Mouse (Mus musculus): Measurements from ENCODE around the gene Zbtb7b.

The Zbtb7b gene

GRCm38 (mm10) chr3:89418170-89418860, 23.7 kb upstream of the Zbtb7b start, which contains the start of the genes Cks1b and Shc1:
TSS of gene Cks1b (minus strand) at chr3:89418383.
TSS of gene Shc1 (plus strand) at chr3:89418443.
- DNase-seq: peak; percentile 97

DNA sequence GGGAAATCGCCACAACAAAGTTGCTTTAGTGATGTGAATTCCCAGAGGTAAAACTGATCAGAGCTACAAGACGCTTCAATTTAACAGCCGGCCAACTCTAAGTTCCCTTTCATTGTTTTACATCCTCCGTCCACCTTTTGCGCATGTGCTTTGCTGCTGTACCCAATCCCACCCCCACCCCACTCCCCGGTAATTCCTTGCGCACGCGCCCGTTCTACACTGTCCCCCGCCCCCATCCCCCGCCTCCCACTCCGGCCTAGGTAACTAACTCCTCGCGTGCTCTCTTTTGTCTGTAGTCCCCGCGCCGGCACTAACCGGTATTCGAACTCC, 23.2 kb upstream of the Zbtb7b start:
- DNase-seq: no peak

DNA sequence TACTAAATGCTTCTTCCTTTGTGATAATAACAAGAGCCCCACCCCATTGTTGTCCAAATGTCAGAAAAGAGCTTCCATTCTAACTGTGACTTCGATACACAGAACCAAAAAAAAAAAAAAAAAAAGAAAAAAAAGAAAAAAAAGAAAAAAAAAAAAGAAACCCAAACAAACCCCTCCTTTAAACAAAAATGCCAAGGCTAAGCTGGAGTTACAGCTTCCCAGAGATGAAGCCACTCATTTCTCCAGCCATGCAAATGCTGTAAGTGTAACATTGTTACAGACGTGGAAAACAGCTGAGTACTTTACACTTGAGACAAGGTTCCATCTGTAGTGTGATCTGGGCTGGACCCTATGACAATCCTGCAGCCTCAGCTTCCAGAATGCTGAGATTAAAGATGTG, 22.6 kb upstream of the Zbtb7b start:
- no peak for DNase-seq

DNA sequence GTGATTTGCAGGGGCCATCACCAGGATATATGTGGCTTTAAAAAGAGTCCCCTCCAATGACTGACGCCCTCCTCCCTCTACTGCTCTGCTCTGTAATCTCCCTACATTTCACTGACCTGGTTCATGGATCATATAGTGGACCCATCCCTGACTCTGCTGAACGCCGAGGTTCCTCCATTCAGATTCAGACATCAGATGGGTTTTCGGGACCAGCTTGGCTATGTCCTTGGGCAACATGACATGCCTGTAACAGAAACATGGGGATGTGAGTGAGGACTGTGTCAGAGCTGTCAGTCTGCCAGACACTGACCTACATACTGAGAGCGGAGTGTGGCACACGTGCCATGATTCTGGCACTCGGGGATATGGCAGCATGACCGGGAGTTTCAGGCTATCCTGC, 21.6 kb upstream of the Zbtb7b start:
- no peak for DNase-seq

DNA sequence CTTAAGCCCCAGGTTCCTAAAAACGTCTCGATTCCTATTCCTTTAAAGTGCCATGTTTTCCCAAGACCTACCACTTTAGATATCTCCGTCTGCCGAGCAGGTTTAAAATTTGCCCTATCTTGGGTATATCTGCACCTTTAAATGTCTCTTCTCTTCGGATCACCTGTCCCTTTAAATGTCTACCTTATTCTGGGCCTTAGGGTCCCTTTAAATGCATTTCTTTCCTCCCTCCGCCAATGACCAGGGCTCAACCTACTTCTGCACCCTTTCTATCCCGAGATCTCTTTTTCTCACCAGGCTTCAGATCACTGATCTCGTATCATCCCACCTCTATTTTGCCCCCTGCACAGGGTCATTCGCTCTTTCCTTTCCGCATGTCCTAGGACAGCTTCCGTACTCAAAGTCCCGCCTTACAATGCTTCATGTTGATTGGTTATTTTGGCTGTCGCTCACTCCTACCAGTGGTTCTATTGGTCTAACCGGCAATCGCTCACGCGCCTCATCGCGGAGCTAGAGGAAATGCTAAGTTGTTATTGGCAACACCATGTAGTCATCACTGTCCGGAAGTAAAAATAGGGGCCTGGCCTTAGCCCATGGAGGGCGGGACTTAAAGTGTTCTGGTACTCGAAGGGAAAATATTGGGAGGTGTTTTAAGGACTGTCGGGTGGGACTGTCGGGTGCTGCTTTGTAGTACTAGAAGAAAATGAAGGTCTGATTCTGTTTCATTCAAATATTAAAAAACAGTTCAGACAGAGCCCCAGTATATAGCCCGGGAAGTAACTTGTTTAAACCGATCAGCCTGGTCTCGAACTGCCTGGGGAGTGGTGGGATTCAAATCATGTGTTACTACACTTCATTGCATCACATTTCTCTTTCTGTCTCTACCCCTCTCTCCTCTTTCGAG, 17.2 kb upstream of the Zbtb7b start, which contains the start of gene Flad1:
Gene Flad1 (minus strand): TSS at position 381 of the 904 bp plus-strand sequence.
- peak; percentile 99 for DNase-seq

GRCm38 (mm10) chr3:89410864-89411263, 16.3 kb upstream of the Zbtb7b start:
- DNase-seq: no peak

DNA sequence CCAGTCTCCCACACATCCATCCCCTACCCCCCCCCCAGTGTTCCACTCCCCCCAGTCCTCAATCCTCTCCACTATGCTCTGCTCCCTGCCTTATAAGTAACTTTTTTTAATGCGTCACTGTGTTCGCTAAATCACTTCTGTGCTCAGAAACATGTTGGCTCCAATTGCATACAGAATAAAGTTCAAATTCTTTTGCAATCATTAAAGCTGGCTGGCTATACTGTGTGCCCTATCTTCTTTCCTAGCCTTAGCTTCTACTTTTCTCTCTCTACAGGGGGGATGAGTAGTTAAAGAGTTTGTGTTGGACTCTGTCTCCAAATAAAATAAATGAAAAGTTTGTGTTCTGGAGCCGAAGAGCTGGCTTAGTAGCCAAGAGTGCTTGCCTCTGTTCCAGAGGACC, 15.1 kb upstream of the Zbtb7b start:
- no peak for DNase-seq

DNA sequence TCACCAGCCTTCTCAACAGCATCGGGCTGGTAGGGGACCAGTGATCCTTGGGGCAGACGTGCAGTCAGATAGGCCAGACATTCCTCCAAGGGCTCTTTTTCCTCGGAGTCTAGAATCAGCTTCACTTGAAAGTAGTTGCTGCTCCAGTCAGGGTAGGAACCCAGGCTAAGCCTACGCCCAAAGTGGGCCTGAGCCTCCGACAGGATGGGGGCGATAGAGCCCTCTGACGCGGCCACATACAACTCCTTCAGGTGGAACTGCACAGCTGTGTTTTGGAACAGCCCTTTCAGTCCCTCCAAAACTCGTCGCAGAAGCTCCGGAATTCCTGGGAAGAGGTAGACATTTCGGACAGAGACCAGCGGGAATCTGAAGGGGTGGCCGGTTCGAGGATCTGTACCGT, 13.9 kb upstream of the Zbtb7b start:
- no peak for DNase-seq

GRCm38 (mm10) chr3:89406887-89407286, 12.3 kb upstream of the Zbtb7b start:
- DNase-seq: no peak

DNA sequence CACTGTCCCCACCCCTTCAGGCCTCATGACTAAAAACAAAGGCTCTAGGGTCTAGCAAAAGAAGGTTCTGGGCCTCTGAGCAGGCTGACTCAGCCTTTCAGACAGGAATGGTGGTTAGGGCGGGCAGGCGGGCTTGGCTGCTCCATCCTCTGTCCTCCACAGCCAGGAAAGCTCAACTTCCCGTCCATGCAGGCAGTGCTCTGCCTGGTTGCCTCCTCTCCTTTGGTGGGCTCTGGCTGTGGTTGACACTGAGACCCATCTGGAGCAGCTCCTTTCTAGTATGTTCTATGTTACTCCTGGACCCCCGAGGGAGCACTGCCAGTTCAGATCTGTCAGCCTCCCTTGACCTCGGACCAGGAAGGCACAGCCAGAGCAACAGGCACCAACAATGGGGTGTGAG, 8.1 kb upstream of the Zbtb7b start, which contains the start of gene Lenep:
Gene Lenep (minus strand): TSS at position 101 of the 400 bp plus-strand sequence.
- no peak for DNase-seq

GRCm38 (mm10) chr3:89401329-89401728, 6.8 kb upstream of the Zbtb7b start:
- no peak for DNase-seq

- no peak for DNase-seq
Observed at GRCm38 (mm10) chr3:89396654-89397005, 2.1 kb upstream of the Zbtb7b start.

DNA sequence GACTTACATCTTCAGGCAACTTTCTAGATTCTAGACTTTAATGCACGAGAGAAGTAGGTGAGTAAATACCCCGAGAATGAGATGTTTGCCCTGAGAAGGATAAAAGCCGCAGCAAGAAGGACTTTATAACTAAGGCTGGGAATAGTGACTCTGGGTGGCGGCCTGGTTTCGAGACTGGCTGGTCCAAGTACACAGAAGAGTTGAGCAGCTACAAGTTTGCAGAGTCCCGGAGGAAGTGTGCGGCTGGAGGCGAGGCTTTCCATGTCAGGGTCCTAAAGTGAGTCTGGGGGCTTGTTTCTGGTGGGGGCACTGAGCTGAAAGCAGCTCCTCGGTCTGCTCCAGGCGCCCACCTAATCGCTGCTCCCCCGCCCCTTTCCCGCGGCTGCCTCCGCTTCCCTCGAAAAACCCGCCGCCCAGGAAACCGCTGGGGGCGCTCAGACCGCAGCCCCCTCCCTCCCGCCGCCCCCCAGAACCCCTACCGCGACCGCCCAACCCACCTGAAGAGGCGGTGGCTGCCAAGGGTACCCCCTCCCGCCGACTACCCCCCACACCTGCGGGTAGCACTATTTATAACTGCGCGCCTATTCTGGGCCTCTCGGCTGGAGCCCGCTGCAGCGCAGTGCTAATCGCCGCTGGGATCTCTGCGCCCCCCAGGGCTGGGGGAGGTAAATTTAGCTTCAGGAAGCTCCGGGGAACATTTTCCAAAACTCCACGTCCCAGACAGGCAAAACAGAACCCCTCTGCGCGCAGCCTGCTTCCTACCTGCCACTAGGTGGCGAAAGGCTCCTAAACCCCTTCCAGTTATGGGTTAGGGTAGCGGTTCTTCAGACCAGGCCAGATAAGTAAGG, 1.5 kb upstream of the Zbtb7b start:
- DNase-seq: peak; percentile 57

DNA sequence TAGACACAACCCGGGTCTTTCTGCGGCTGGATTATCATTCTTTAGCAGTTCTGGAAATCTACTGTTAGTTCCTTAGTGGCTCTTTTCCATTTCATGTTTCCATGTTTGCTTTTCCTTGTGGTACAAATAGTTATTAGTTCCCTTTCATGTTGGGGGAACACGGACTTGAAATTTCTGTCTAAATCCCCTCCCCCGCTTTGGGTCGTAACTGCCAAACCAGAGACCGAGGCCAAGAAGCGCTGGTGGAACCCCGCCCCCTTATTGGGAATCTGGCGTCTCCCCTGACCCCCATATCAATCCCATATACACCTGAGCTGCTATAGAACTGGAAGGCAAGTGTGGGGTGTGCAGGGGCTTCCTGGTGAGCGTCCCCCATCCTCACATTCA, 836 bp upstream of the Zbtb7b start:
- DNase-seq: no peak

DNA sequence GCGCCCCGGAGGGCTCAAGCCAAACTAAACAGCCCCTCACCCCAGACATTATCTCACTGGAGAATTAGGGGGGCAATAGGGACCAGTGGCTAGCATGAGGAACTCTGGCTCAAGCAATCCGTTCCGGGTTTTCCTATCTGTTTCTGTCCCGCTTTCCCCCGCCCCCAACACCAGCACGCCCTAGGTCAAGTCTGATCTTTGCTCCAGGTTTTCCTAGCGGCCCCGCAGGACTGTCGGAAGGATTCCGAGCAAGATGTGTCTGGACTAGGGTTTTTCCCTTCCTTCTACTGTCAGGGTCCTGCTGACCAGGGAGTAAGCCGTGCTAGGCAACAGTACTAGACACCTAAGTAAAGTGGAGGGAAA, 299 bp upstream of the Zbtb7b start:
- DNase-seq: peak; percentile 57

GRCm38 (mm10) chr3:89393605-89394004, 971 bp downstream of the Zbtb7b start:
- peak; percentile 97 for DNase-seq

DNA sequence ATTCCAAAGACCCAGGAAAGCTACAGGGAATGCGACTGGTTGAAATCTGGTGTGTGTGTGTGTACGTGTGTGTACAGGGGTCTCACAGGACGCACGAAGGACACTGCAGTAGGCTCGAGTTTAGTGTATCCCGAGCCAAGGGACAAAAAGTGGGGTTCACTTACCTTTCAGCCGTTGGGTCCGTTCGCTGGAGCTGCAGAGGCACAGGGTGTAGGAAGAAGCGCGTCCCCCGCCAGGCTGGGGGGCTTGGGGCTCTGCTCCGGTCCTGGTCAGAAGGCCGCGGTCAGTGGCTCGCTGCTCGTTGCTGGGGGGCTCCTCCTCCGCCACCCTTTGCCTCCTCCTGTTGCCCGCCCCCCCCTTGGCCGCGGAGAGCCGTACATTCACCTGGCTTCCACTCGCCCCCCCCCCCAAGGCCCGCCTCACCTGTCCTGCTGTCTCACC, 1.7 kb downstream of the Zbtb7b start:
- no peak for DNase-seq

GRCm38 (mm10) chr3:89391663-89392511, 2.7 kb downstream of the Zbtb7b start:
- peak; percentile 50 for DNase-seq

GRCm38 (mm10) chr3:89390699-89391662, 3.6 kb downstream of the Zbtb7b start:
- no peak for DNase-seq

GRCm38 (mm10) chr3:89390111-89390515, 4.5 kb downstream of the Zbtb7b start:
- DNase-seq: no peak
